Mouse (Mus musculus): ENCODE results near the gene Syf2. TPM values are rescaled to one million over a fixed set of nuclear protein-coding genes. Genes with fewer than 3 reads are reported as not detected.

The Syf2 gene
- polyA plus RNA-seq, 1 experiment: 98.8 TPM

GRCm38 (mm10) chr4:134923258-134924018 lies 7.3 kb upstream of the Syf2 start, which contains the start of gene Rsrp1:
TSS of gene Rsrp1 (plus strand) at chr4:134923592.
- DNase-seq (ENCODE audit: low spot score): peak; percentile 96

- DNase-seq (ENCODE audit: low spot score): peak; percentile 49
Observed at GRCm38 (mm10) chr4:134924019-134924741, 6.5 kb upstream of the Syf2 start.

GRCm38 (mm10) chr4:134925206-134925605 lies 5.5 kb upstream of the Syf2 start:
- no peak for DNase-seq (ENCODE audit: low spot score)

GRCm38 (mm10) chr4:134927815-134928463 lies 2.8 kb upstream of the Syf2 start:
- no peak for DNase-seq (ENCODE audit: low spot score)

- DNase-seq (ENCODE audit: low spot score): no peak
Observed at GRCm38 (mm10) chr4:134928464-134928836, 2.2 kb upstream of the Syf2 start.

- no peak for DNase-seq (ENCODE audit: low spot score)
Observed at GRCm38 (mm10) chr4:134929536-134929935, 1.2 kb upstream of the Syf2 start.

- DNase-seq (ENCODE audit: low spot score): no peak
Observed at GRCm38 (mm10) chr4:134930190-134930589, 508 bp upstream of the Syf2 start.

- no peak for DNase-seq (ENCODE audit: low spot score)
Observed at GRCm38 (mm10) chr4:134937240-134938176, 6.8 kb downstream of the Syf2 start.

GRCm38 (mm10) chr4:134939900-134940299 lies 9.2 kb downstream of the Syf2 start:
- DNase-seq (ENCODE audit: low spot score): no peak

GRCm38 (mm10) chr4:134943758-134944538 lies 13.2 kb downstream of the Syf2 start:
- no peak for DNase-seq (ENCODE audit: low spot score)

- DNase-seq (ENCODE audit: low spot score): peak; percentile 31
Observed at GRCm38 (mm10) chr4:134946024-134946744, 15.5 kb downstream of the Syf2 start.

GRCm38 (mm10) chr4:134950518-134951091 lies 19.9 kb downstream of the Syf2 start:
- no peak for DNase-seq (ENCODE audit: low spot score)

- no peak for DNase-seq (ENCODE audit: low spot score)
Observed at GRCm38 (mm10) chr4:134954461-134954860, 23.8 kb downstream of the Syf2 start.

- DNase-seq (ENCODE audit: low spot score): no peak
Observed at GRCm38 (mm10) chr4:134955196-134955595, 24.5 kb downstream of the Syf2 start.

GRCm38 (mm10) chr4:134955845-134956244 lies 25.1 kb downstream of the Syf2 start:
- no peak for DNase-seq (ENCODE audit: low spot score)

- DNase-seq (ENCODE audit: low spot score): no peak
Observed at GRCm38 (mm10) chr4:134956328-134956727, 25.6 kb downstream of the Syf2 start.

GRCm38 (mm10) chr4:134963021-134963776 lies 32.5 kb downstream of the Syf2 start:
- no peak for DNase-seq (ENCODE audit: low spot score)

- no peak for DNase-seq (ENCODE audit: low spot score)
Observed at GRCm38 (mm10) chr4:134967887-134968604, 37.3 kb downstream of the Syf2 start.
